Mouse (Mus musculus): ENCODE measurements around the gene Phrf1.
A peak's percentile ranks its signal among the peaks of the same experiment; 100 is the strongest.
"Not testable (repeated sequence)": the region's sequence is repeated elsewhere in the genome, so short reads cannot be mapped to it uniquely, and the experiment has no call there.

The Phrf1 gene

DNA sequence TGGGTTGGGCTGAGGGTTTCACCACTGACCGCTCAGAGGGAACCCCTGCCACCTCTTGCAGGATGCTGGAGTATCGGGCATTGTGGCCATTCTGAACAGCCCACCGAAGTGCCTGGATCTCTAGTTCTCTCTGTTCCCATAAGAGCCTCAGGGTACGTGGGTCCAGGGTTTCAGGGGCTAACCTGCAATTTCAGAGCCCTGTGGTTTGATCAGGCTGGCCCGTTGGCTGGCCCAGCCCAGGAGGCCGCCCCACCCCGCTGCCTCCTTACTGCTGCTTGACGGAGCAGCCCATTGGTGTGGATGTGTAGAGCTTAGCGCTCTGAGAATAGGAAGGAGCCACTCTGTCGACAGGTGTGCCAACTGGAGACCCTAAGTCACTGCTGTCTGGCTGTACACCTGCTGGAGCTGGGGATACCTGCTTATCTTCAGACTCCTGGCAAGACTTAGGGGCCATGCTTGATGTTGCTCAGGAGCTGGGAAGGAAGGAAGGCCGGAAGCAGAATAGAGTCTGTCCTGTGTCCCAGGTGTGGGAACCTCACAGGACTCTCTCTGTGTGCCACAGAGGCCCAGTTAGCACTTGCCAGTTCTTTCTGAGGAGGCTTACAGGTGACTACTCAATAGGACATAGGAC lies 14.9 kb upstream of the Phrf1 start, which contains the start of gene Lmntd2:
Gene Lmntd2 (minus strand): TSS at position 476 of the 631 bp plus-strand sequence.
- peak in 1 of 2 experiments; percentile 6 for DNase-seq (ENCODE audit: low spot score in 2 of 2)

- peak in 1 of 2 experiments; percentile 5 for DNase-seq (ENCODE audit: low spot score in 2 of 2)
Observed at GRCm38 (mm10) chr7:141214310-141214709, 14.3 kb upstream of the Phrf1 start.

GRCm38 (mm10) chr7:141215101-141215879 lies 13.3 kb upstream of the Phrf1 start, which contains the start of gene Rassf7:
Gene Rassf7, plus strand, starts transcription at chr7:141215860.
- peak; percentile 91 to 93 for DNase-seq (ENCODE audit: low spot score in 2 of 2)

GRCm38 (mm10) chr7:141215880-141216733 lies 12.5 kb upstream of the Phrf1 start:
- DNase-seq (ENCODE audit: low spot score in 2 of 2) = no peak

DNA sequence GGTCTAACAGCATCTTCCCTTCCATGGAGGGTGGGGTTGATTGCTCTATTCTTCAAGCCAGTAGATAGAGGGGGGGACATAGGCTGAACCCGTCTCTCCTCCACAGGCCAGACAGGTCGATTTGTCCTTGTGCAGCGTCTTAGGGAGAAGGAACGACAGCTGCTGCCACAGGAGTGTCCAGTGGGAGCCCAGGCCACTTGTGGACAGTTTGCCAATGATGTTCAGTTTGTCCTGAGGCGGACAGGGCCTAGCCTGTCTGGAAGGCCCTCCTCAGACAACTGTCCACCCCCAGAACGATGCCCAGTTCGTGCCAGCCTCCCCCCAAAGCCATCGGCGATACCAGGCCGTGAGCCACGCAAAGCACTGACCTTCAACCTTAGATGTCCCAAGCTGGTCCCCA lies 11.7 kb upstream of the Phrf1 start:
- no peak for DNase-seq (ENCODE audit: low spot score in 2 of 2)

GRCm38 (mm10) chr7:141217343-141218013 lies 11.1 kb upstream of the Phrf1 start:
- DNase-seq (ENCODE audit: low spot score in 2 of 2) = no peak

- DNase-seq (ENCODE audit: low spot score in 2 of 2) = no peak
Observed at GRCm38 (mm10) chr7:141218141-141218540, 10.4 kb upstream of the Phrf1 start.

- no peak for DNase-seq (ENCODE audit: low spot score in 2 of 2)
Observed at GRCm38 (mm10) chr7:141218557-141219133, 9.9 kb upstream of the Phrf1 start.

GRCm38 (mm10) chr7:141219558-141220099 lies 9.0 kb upstream of the Phrf1 start:
- DNase-seq (ENCODE audit: low spot score in 2 of 2) = no peak

GRCm38 (mm10) chr7:141220377-141220776 lies 8.2 kb upstream of the Phrf1 start:
- DNase-seq (ENCODE audit: low spot score in 2 of 2) = no peak

GRCm38 (mm10) chr7:141221249-141222125 lies 7.1 kb upstream of the Phrf1 start:
- DNase-seq (ENCODE audit: low spot score in 2 of 2) = peak; percentile 93 to 94

DNA sequence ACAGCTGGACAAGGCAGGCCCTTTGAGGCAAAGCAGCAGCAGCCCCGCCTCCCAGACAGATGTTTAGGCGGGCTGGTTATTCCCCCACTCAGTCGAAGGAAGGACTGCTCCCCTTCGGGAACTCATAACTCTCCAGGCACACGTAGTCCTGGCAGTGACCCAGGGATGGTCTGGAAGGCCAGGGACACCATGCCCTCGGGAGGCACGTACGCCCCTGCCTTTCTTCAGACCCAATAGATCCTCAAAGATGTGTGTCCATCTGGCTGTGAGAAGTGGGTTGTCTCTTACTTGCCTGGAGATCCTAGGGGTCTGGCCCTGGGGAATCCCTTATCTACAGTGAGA lies 6.5 kb upstream of the Phrf1 start:
- DNase-seq (ENCODE audit: low spot score in 2 of 2) = peak in 1 of 2 experiments; percentile 22

GRCm38 (mm10) chr7:141222696-141223215 lies 5.8 kb upstream of the Phrf1 start:
- DNase-seq (ENCODE audit: low spot score in 2 of 2) = no peak

DNA sequence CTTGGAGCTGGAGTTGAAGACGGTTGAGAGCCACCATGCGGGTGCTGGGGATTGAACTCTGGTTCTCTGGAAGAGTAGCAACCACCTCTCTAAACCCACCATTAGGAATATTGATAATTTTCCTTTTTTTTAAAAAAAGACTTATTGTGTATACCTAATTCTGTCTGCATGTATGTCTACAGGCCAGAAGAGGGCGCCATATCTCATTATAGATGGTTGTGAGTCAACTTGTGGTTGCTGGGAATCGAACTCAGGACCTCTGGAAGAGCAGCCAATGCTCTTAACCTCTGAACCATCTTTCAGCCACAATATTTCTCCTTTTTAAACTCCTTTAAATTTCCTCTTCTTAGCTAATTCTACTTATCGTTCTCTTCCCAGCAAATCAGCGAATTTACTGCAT lies 2.0 kb upstream of the Phrf1 start:
- no peak for DNase-seq (ENCODE audit: low spot score in 2 of 2)

DNA sequence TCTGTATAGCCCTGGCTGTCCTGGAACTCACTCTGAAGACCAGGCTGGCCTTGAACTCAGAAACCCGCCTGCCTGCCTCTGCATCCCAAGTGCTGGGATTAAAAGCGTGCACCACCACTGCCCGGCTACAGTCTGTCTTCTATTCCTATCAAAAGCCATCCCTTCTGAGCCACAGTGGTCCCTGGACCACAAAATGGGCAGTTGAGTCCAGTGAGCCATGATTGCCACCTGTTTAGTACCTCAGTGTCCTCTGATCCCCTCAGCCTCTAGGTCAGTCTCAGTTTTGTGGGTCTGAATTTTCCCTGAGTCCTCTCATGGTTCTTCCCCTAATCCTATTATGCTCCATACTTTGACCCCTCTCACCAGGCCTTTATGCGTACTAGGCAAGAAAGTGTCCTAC lies 788 bp upstream of the Phrf1 start:
- DNase-seq (ENCODE audit: low spot score in 2 of 2) = no peak

DNA sequence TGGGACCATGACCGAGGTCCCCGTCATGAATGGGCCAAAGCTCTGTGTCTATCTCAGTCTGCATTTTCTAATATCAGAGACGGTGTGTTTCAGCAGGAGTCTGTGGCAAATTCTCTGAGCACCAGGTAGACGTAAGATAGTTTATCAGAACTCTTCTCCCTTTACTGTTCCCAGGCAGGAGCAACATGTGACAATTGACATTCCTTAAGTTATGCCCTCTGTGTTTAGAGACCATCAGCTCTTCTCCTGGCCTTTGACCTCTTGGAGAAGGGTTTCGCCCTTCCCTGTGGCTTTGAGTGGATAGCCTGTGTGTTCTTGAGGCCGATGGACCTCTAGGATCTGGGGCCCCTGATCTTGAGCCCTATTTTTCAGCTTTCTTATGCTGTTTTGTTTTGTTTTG lies 1.1 kb downstream of the Phrf1 start:
- no peak for DNase-seq (ENCODE audit: low spot score in 2 of 2)

DNA sequence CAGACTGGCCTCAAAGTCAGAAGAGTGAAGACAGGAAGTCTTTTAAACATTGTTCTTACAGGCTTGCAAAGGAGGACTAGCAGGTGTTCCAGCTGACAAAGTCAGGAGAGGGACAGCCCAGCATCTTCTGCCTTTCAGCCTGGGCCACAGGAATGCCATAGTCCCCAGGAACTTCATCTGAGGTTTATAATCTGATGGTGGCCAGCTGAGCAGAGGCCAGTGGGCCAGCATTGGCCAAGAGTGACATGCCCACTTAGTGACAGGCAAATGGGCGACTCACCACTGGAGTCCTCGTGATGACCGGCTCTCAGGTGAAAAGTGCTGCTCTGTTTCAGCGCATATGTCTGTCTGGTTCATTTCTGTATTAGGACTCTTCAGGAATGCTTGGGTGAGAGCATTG lies 2.0 kb downstream of the Phrf1 start:
- DNase-seq (ENCODE audit: low spot score in 2 of 2) = no peak

GRCm38 (mm10) chr7:141231111-141231510 lies 2.5 kb downstream of the Phrf1 start:
- DNase-seq (ENCODE audit: low spot score in 2 of 2) = no peak

GRCm38 (mm10) chr7:141231551-141231950 lies 3.0 kb downstream of the Phrf1 start:
- no peak for DNase-seq (ENCODE audit: low spot score in 2 of 2)

DNA sequence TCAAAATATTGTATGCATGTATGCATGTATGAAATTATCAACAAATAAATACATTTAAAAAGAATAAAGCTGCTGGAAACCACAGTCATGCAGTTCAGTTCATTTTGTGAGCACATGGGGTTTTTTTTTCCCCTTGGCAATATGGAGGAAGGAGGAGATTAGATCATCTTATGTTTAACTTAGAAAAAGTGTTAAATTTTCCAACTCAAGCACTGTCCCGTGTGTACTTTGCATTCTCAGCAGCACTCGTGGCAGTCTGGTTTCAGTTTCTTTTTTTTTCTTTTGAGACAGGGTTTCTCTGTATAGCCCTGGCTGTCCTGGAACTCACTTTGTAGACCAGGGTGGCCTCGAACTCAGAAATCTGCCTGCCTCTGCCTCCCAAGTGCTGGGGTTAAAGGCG lies 21.9 kb downstream of the Phrf1 start:
- not testable (repeated sequence) for DNase-seq (ENCODE audit: low spot score in 2 of 2)

All from spleen, postnatal 14 days (tissue).